Mouse (Mus musculus): ENCODE results near the gene Pecam1. TPM values are rescaled to one million over a fixed set of nuclear protein-coding genes. Genes with fewer than 3 reads are reported as not detected.

The Pecam1 gene
- polyA plus RNA-seq, 1 experiment: 283 TPM

DNA sequence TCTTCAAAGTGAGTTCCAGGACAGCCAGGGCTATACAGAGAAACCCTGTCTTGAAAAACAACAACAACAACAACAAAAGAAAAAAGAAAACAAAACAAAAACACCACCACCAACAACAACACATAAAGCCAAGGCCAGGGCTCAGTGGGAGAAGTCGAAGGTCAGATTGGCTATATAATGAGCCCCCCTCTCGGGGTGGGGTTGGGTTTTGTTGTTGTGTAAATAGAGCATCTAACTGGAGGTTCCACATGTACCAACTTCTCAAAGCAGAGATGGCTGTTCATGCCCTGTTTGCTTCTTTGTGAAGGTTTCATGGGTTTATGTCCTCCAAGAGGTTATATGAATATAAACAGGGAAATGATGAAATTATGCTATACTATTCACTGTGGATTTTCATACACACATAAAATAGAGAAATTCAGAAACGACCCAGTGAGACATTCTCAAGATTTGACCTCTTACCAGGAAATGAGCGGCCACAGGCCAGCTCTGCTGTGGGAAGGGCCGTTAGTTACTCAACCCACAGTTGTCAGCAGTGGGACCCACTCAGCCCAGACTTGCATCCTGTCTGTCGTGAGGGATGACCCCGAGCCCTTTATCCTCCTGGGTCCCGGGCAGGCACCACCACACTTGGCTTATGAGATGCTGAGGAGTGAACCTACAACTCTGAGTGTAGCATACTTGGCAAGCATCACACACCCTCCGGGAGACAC is 45.9 kb downstream of the Pecam1 start:
- TF ChIP-seq CTCF (IDR thresholded peaks at IDR 0.05; ENCODE audit: insufficient read depth, low read length): no peak
- no peak for TF ChIP-seq POLR2A (IDR thresholded peaks at IDR 0.05; ENCODE audit: borderline replicate concordance, extremely low read depth, low read depth, low read length)
- DNase-seq: no peak
- Histone ChIP-seq H3K4me1 (ENCODE audit: control insufficient read depth, insufficient read depth, low read length) (peaks cover 19% of the 10 kb centered on the region), H3K4me3 (replicated peaks; ENCODE audit: extremely low read depth, low read depth, low read length) (no peak overlapping the region)
- WGBS: 42% methylated on average over 9 of the region's 9 CpGs

DNA sequence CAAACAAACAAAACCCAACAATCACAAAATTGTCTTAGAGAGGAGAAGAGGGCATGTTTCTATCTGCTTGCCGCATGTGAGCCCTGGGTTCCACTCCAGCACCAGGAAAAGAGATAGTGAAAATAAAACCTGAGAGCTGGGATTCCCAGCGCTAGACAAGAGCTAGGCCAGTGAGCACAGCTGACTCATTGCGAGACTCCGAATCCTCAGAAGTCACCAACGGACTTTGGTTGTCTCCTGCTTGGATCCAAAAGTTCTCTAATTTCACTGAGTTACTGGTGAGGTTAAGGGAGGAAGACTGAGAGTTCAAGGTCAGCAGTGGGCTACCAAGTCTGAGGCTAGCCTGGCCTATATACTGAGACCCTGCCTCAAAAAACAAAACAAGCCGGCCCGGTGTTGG is 46.5 kb downstream of the Pecam1 start:
- no peak for DNase-seq
- 61% methylated on average over 7 of the region's 7 CpGs for WGBS
- Histone ChIP-seq H3K4me3 (replicated peaks; ENCODE audit: extremely low read depth, low read depth, low read length) (no peak overlapping the region), H3K4me1 (ENCODE audit: control insufficient read depth, insufficient read depth, low read length) (peaks cover 21% of the 10 kb centered on the region)
- no peak for TF ChIP-seq POLR2A (IDR thresholded peaks at IDR 0.05; ENCODE audit: borderline replicate concordance, extremely low read depth, low read depth, low read length)
- TF ChIP-seq CTCF (IDR thresholded peaks at IDR 0.05; ENCODE audit: insufficient read depth, low read length): no peak

DNA sequence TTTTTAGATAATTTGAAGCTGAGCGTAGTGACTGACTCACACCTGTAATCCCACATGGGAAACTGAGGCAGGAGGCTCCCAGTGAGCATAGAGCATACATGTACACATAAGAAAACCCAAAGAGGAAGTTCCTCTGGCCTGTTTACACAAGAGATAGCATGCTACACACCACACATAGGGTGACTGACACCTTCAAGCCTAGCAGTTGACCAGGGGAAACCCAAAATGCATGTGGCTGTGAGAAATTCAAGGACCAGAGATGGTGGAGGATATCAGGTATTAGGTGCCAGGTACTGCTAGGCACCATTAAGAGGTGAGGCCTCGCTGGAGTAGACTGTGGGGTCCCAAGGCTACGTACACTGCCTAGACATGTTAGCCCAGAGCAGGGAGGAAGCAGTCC is 47.8 kb downstream of the Pecam1 start:
- WGBS: 66% methylated on average over 3 of the region's 3 CpGs
- peaks cover 19% of the 10 kb centered on the region for H3K4me1 ChIP-seq (ENCODE audit: control insufficient read depth, insufficient read depth, low read length)
- no peak overlapping the region for H3K4me3 ChIP-seq (replicated peaks; ENCODE audit: extremely low read depth, low read depth, low read length)
- DNase-seq: no peak
- TF ChIP-seq POLR2A (IDR thresholded peaks at IDR 0.05; ENCODE audit: borderline replicate concordance, extremely low read depth, low read depth, low read length) (no peak), CTCF (IDR thresholded peaks at IDR 0.05; ENCODE audit: insufficient read depth, low read length) (no peak)

DNA sequence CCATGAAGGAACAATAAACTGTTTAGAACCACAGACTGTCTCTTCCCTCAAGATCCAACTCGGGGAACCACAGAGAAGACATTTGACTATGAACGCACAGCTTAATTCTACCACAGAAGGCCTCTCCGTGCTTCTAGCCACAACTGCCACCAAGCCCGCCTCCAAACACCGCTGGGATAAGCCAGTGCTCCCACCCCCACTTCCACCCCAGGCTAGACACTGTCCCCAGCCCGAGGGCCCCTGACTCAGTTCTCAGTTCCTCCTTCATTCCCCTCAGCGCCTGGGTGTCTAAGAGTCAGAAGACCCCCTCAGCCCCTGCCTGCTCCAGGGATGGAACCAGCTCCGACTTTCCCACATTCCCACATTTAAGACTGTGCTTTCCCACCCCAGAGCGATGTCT is 48.8 kb downstream of the Pecam1 start:
- DNase-seq: no peak
- 56% methylated on average over 9 of the region's 9 CpGs for WGBS
- Histone ChIP-seq H3K4me3 (replicated peaks; ENCODE audit: extremely low read depth, low read depth, low read length) (no peak overlapping the region), H3K4me1 (ENCODE audit: control insufficient read depth, insufficient read depth, low read length) (peaks cover 19% of the 10 kb centered on the region)
- no peak for TF ChIP-seq POLR2A (IDR thresholded peaks at IDR 0.05; ENCODE audit: borderline replicate concordance, extremely low read depth, low read depth, low read length)
- no peak for TF ChIP-seq CTCF (IDR thresholded peaks at IDR 0.05; ENCODE audit: insufficient read depth, low read length)

DNA sequence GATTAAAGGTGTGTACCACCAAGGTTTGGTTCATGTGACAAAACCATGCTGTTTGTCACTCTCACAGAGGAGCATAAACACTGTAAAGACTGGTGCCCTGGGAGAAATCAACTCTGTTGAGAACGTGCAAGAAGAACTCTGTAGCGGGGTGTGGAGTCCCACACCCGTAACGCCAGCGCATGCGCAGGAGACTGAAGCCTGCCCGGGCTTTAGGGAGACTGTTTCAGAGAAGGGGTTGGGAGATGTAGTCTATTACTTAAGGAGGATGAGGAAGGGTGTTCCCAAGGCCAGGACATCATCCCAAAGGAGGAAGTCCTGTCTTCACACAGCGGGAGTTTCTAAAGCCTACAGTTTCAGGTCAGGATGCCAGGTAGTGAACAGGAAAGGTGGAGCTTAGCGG is 51.3 kb downstream of the Pecam1 start:
- 81% methylated on average over 9 of the region's 9 CpGs for WGBS
- no peak overlapping the region for H3K4me3 ChIP-seq (replicated peaks; ENCODE audit: extremely low read depth, low read depth, low read length)
- no peak for DNase-seq
- no peak for TF ChIP-seq CTCF (IDR thresholded peaks at IDR 0.05; ENCODE audit: insufficient read depth, low read length)
- no peak for TF ChIP-seq POLR2A (IDR thresholded peaks at IDR 0.05; ENCODE audit: borderline replicate concordance, extremely low read depth, low read depth, low read length)
- H3K4me1 ChIP-seq (ENCODE audit: control insufficient read depth, insufficient read depth, low read length): peaks cover 17% of the 10 kb centered on the region

DNA sequence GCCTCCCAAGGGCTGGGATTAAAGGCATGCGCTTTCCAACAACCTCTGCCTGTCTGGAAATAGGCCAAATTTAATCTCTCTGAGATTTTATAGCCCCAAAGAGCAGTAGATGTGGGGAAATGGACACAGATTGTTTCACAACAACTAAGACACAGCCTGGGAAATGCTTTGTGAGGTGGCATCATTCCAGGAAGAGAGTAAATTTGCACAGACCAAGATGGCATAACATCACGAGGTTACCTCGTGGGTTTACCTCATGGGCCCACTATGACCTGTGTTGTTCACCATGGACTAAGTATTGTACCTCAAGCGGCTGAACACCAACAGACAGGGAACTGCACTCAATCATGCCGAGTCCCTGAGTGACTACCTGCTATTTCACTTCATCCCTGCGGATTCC is 52.1 kb downstream of the Pecam1 start:
- TF ChIP-seq CTCF (IDR thresholded peaks at IDR 0.05; ENCODE audit: insufficient read depth, low read length) (no peak), POLR2A (IDR thresholded peaks at IDR 0.05; ENCODE audit: borderline replicate concordance, extremely low read depth, low read depth, low read length) (no peak)
- WGBS: 76% methylated on average over 6 of the region's 6 CpGs
- H3K4me1 ChIP-seq (ENCODE audit: control insufficient read depth, insufficient read depth, low read length): peaks cover 16% of the 10 kb centered on the region
- no peak overlapping the region for H3K4me3 ChIP-seq (replicated peaks; ENCODE audit: extremely low read depth, low read depth, low read length)
- no peak for DNase-seq

DNA sequence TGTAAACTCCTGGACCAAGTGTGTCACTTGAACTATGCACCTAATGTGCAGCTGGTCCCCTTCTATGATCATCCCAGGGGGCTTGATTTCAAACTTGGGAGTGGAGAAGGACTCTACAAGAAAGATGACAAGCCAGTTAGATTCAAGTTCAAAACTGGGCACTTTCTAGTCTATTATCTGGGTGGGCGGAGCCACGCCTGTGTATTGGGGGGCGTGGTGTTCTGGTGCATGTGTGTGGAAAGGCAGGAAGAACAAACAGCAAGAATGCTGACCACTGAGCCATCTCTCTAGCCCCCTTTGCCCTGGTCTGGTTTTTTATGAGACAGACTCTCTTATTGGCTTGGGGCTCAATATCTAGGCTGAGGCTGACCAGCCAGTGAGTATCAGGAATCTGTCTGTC is 54.5 kb downstream of the Pecam1 start:
- TF ChIP-seq CTCF (IDR thresholded peaks at IDR 0.05; ENCODE audit: insufficient read depth, low read length) (no peak), POLR2A (IDR thresholded peaks at IDR 0.05; ENCODE audit: borderline replicate concordance, extremely low read depth, low read depth, low read length) (no peak)
- WGBS: 88% methylated on average over 3 of the region's 3 CpGs
- H3K4me3 ChIP-seq (replicated peaks; ENCODE audit: extremely low read depth, low read depth, low read length): no peak overlapping the region
- peaks cover 5% of the 10 kb centered on the region for H3K4me1 ChIP-seq (ENCODE audit: control insufficient read depth, insufficient read depth, low read length)
- DNase-seq: no peak

DNA sequence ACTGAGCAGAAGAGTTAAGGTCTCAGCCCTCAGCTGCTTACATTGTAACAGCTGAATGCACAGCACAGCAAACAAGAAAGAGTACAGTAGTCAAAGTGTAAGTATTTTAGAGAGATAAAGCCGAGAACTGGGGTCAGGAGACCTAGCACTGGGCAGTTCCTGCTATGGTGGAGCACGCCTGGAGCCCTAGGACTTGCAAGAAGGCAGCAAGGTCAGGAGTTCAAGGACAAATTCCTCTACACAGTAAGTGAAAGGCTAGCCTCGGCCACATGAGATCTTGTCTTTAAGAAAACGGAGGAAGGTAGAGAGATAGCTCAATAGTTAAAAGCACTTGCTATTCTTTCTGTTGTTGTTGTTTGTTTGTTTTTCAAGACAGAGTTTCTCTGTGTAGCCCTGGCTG is 57.5 kb downstream of the Pecam1 start:
- no peak for DNase-seq
- Histone ChIP-seq H3K4me3 (replicated peaks; ENCODE audit: extremely low read depth, low read depth, low read length) (no peak overlapping the region), H3K4me1 (ENCODE audit: control insufficient read depth, insufficient read depth, low read length) (no peaks in the 10 kb centered on the region)
- WGBS: 73% methylated on average over 4 of the region's 4 CpGs
- TF ChIP-seq CTCF (IDR thresholded peaks at IDR 0.05; ENCODE audit: insufficient read depth, low read length): no peak
- no peak for TF ChIP-seq POLR2A (IDR thresholded peaks at IDR 0.05; ENCODE audit: borderline replicate concordance, extremely low read depth, low read depth, low read length)

DNA sequence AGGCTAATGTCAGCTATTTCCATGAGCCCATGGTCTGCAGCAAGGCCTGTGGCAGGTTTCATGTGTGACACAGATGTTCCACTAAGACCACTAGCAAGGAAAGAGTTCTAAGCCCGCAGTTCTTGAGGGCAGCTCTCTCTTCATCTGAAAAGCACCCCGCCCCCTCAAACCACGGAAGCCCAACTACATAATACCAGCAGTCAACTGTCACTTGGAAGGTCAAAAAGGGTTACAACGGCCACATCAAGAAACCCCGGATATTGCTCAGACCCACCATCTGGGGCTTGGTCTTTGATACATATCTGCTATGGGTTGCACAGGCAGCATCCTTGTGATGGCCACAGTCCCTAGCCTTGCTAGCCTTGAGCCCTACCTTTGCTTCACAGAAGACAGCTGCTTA is 62.1 kb downstream of the Pecam1 start:
- WGBS: 52% methylated on average over 5 of the region's 5 CpGs
- Histone ChIP-seq H3K4me1 (ENCODE audit: control insufficient read depth, insufficient read depth, low read length) (peaks cover 3% of the 10 kb centered on the region), H3K4me3 (replicated peaks; ENCODE audit: extremely low read depth, low read depth, low read length) (no peak overlapping the region)
- no peak for TF ChIP-seq POLR2A (IDR thresholded peaks at IDR 0.05; ENCODE audit: borderline replicate concordance, extremely low read depth, low read depth, low read length)
- TF ChIP-seq CTCF (IDR thresholded peaks at IDR 0.05; ENCODE audit: insufficient read depth, low read length): no peak
- DNase-seq: no peak

DNA sequence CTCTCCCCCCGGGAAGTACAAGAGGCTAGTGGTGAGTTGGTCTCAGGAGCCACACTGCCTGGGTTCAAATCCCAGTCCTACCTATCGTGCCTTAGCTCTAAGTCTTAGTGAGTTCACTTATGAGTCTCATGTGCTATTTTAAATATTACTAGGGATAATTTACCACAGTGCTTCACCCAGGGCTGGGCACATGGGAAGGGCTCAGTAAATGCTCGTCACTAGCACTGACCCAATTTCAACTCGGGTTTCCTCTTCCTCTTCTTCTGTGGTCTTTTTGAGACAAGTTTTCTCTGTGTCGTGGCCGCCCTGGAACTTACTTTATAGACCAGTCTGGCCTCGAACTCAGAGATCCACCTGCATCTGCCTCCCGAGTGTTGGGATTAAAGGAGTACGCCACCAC is 63.1 kb downstream of the Pecam1 start:
- no peak for DNase-seq
- no peak for TF ChIP-seq POLR2A (IDR thresholded peaks at IDR 0.05; ENCODE audit: borderline replicate concordance, extremely low read depth, low read depth, low read length)
- no peak for TF ChIP-seq CTCF (IDR thresholded peaks at IDR 0.05; ENCODE audit: insufficient read depth, low read length)
- WGBS: 70% methylated on average over 9 of the region's 9 CpGs
- Histone ChIP-seq H3K4me1 (ENCODE audit: control insufficient read depth, insufficient read depth, low read length) (peaks cover 3% of the 10 kb centered on the region), H3K4me3 (replicated peaks; ENCODE audit: extremely low read depth, low read depth, low read length) (no peak overlapping the region)
